8 mouse cellular contexts compared by ENCODE assay signal in genomic region chr2:120567798-120568320, GRCm38 (mm10). TPM values are rescaled to one million over a fixed set of nuclear protein-coding genes. Genes with fewer than 3 reads are reported as not detected.
A peak's percentile ranks its signal among the peaks of the same experiment; 100 is the strongest.
DNase-seq lines count a peak whose midpoint lies in the region; ATAC-seq and TF ChIP-seq lines count a peak whose summit lies in the region.

No protein-coding gene starts in this region.

- in situ Hi-C loops in CH12.LX (cut with MboI; ENCODE audit: low pct_ligation_motif_present, low pct_unique_long_range_greater_than_20kb, low sequenced_read_pairs), result no loop called here

- peak overlapping the region; percentile 78 for H3K4me3 ChIP-seq in gastrocnemius, adult 2 months
- H3K4me3 ChIP-seq in CH12.LX (replicated peaks in 1 of 3; ENCODE audit: low read depth in 2 of 3, low read length in 2 of 3, poor library complexity in 1 of 3), result peak overlapping the region; percentile 83 to 93 (median 86)
- H3K4me3 ChIP-seq in forebrain, embryonic 16.5 days (replicated peaks; ENCODE audit: low read length), result peak overlapping the region; percentile 76
- H3K4me3 ChIP-seq in liver, postnatal 0 days (ENCODE audit: low read depth, low read length), result peak overlapping the region; percentile 74

- dilution Hi-C loops in CH12.LX (cut with MboI; ENCODE audit: extremely low pct_ligation_motif_present, extremely low pct_unique_long_range_greater_than_20kb, low sequenced_read_pairs), result no loop called here

- no peaks in the 10 kb centered on the region for H3K27me3 ChIP-seq in CH12.LX (replicated peaks)
- H3K27me3 ChIP-seq in forebrain, embryonic 16.5 days (replicated peaks; ENCODE audit: control insufficient read depth, insufficient read depth, low read length), result no peaks in the 10 kb centered on the region
- no peaks in the 10 kb centered on the region for H3K27me3 ChIP-seq in liver, postnatal 0 days (ENCODE audit: insufficient read depth, low read length)

- H3K9ac ChIP-seq in CH12.LX (ENCODE audit: insufficient read depth, low read depth), result peak overlapping the region; percentile 61
- H3K9ac ChIP-seq in forebrain, embryonic 16.5 days (replicated peaks; ENCODE audit: low read depth, low read length), result peak overlapping the region; percentile 74
- peak overlapping the region; percentile 86 for H3K9ac ChIP-seq in liver, postnatal 0 days (replicated peaks)

- DNase-seq in gastrocnemius, adult 2 months, result no peak
- no peak for DNase-seq in gastrocnemius, postnatal 25 days
- DNase-seq in CH12.LX (ENCODE audit: extremely low read depth), result no peak
- no peak for DNase-seq in liver, postnatal 0 days
- no peak for DNase-seq in T-cell, adult 2 months (ENCODE audit: low spot score)
- no peak for DNase-seq in left cerebral cortex, postnatal 36 days (ENCODE audit: low spot score in 2 of 2)
- DNase-seq in spleen, postnatal 4 days (ENCODE audit: low spot score in 2 of 2), result no peak

- TF ChIP-seq RAD21 in CH12.LX (IDR thresholded peaks at IDR 0.05; ENCODE audit: low read depth, low read length), result no peak

- H3K27ac ChIP-seq in gastrocnemius, adult 2 months, result peak overlapping the region; percentile 93
- H3K27ac ChIP-seq in CH12.LX (ENCODE audit: insufficient read depth, low read depth), result 0 out of 2 replicates have a peak overlapping the region, but pooled peaks have one; percentile 7
- peak overlapping the region; percentile 29; the same call in 1 of the 2 replicates for H3K27ac ChIP-seq in forebrain, embryonic 16.5 days (ENCODE audit: low read length)
- peak overlapping the region; percentile 83 for H3K27ac ChIP-seq in liver, postnatal 0 days (ENCODE audit: low read depth)

- peak; percentile 41 for ATAC-seq in forebrain, embryonic 16.5 days
- ATAC-seq in liver, postnatal 0 days, result peak; percentile 68

- H3K9me3 ChIP-seq in CH12.LX (replicated peaks; ENCODE audit: low read length), result no peaks in the 10 kb centered on the region
- no peaks in the 10 kb centered on the region for H3K9me3 ChIP-seq in forebrain, embryonic 16.5 days (ENCODE audit: control insufficient read depth, low read length)
- H3K9me3 ChIP-seq in liver, postnatal 0 days (ENCODE audit: low read length), result no peaks in the 10 kb centered on the region

- H3K79me2 ChIP-seq in CH12.LX (replicated peaks; ENCODE audit: control insufficient read depth, extremely low read depth, insufficient read depth, poor library complexity, severe bottlenecking), result peaks cover 22% of the 10 kb centered on the region

- peaks cover 0 to 11% of the 10 kb centered on the region in 2 experiments for H3K36me3 ChIP-seq in CH12.LX (replicated peaks in 1 of 2; ENCODE audit: control insufficient read depth in 1 of 2, insufficient read depth in 1 of 2, low read length in 1 of 2)
- no peaks in the 10 kb centered on the region for H3K36me3 ChIP-seq in forebrain, embryonic 16.5 days (ENCODE audit: control insufficient read depth, insufficient read depth)
- no peaks in the 10 kb centered on the region for H3K36me3 ChIP-seq in liver, postnatal 0 days (replicated peaks; ENCODE audit: insufficient read depth, low read length)

- TF ChIP-seq CTCF in gastrocnemius, adult 2 months (IDR thresholded peaks at IDR 0.05), result no peak
- TF ChIP-seq CTCF in CH12.LX (conservative IDR thresholded peaks at IDR 0.05 in 1 of 2, IDR thresholded peaks at IDR 0.05 in 1 of 2; ENCODE audit: low read depth in 2 of 2, low read length in 2 of 2), result no peak
- no peak for TF ChIP-seq CTCF in liver, postnatal 0 days (IDR thresholded peaks at IDR 0.05; ENCODE audit: low read depth)

- under 1% methylated on average over 22 of the region's 22 CpGs for WGBS in forebrain, embryonic 16.5 days
- under 1% methylated on average over 22 of the region's 22 CpGs for WGBS in liver, postnatal 0 days (ENCODE audit: insufficient replicate concordance)

- peaks cover 2 to 44% of the 10 kb centered on the region in 2 experiments; a peak in 3 of 4 replicates for H3K4me1 ChIP-seq in CH12.LX (ENCODE audit: control insufficient read depth in 1 of 2, insufficient read depth in 2 of 2)
- H3K4me1 ChIP-seq in forebrain, embryonic 16.5 days (replicated peaks; ENCODE audit: control insufficient read depth, insufficient read depth, low read length), result peaks cover 18% of the 10 kb centered on the region
- H3K4me1 ChIP-seq in liver, postnatal 0 days (ENCODE audit: insufficient read depth), result peaks cover 13% of the 10 kb centered on the region

- H3K4me2 ChIP-seq in CH12.LX (ENCODE audit: insufficient read depth, low read depth, poor library complexity, severe bottlenecking), result peak overlapping the region; percentile 98
- H3K4me2 ChIP-seq in forebrain, embryonic 16.5 days (ENCODE audit: low read length), result peak overlapping the region; percentile 83
- H3K4me2 ChIP-seq in liver, postnatal 0 days (ENCODE audit: low read depth, low read length), result peak overlapping the region; percentile 83

- peak; percentile 34; the same call in 1 of the 2 replicates for TF ChIP-seq EP300 in CH12.LX (IDR thresholded peaks at IDR 0.05; ENCODE audit: low read length)
- no peak for TF ChIP-seq EP300 in liver, postnatal 0 days (IDR thresholded peaks at IDR 0.05; ENCODE audit: low read depth)

- intact Hi-C loops in gastrocnemius, adult 2 months (cut with DNase I), result loop anchor here (5.0 kb wide), 1 partner anchor 166 kb away; the partner anchor contains the start of genes Ganc and Tmem87a
- intact Hi-C loops in left cerebral cortex, postnatal 36 days (cut with DNase I), result no loop called here

- TF ChIP-seq POLR2A in CH12.LX (IDR thresholded peaks at IDR 0.05; ENCODE audit: low read depth, low read length), result no peak

TF ChIP-seq in CH12.LX, 34 proteins besides CTCF, POLR2A, EP300 and RAD21 (continues in another document):
- TF ChIP-seq TBP (conservative IDR thresholded peaks at IDR 0.05; ENCODE audit: low read depth, low read length), result no peak
- TF ChIP-seq E2F4 (IDR thresholded peaks at IDR 0.05; ENCODE audit: insufficient replicate concordance, low read depth, low read length), result no peak
- no peak for TF ChIP-seq GABPA (IDR thresholded peaks at IDR 0.05; ENCODE audit: insufficient replicate concordance, low read depth, low read length)
- no peak for TF ChIP-seq USF2 (conservative IDR thresholded peaks at IDR 0.05; ENCODE audit: low read depth, low read length)
- TF ChIP-seq CHD2 (IDR thresholded peaks at IDR 0.05; ENCODE audit: low read length), result 0 out of 2 replicates have a peak, but pooled peaks have one; percentile 20
- no peak for TF ChIP-seq USF1 (IDR thresholded peaks at IDR 0.05; ENCODE audit: low read depth, low read length)
- peak; percentile 12 for TF ChIP-seq TCF12 (IDR thresholded peaks at IDR 0.05; ENCODE audit: low read depth, low read length)
- TF ChIP-seq ETS1 (conservative IDR thresholded peaks at IDR 0.05; ENCODE audit: low read depth, low read length), result no peak; the same call in 1 of the 2 replicates
- no peak; the same call in 1 of the 2 replicates for TF ChIP-seq MXI1 (IDR thresholded peaks at IDR 0.05; ENCODE audit: low read depth, low read length)
- no peak for TF ChIP-seq JUND (conservative IDR thresholded peaks at IDR 0.05; ENCODE audit: low read depth, low read length)
- peak; percentile 60; the same call in 1 of the 2 replicates for TF ChIP-seq UBTF (IDR thresholded peaks at IDR 0.05; ENCODE audit: low read depth, low read length)
- TF ChIP-seq ELF1 (IDR thresholded peaks at IDR 0.05; ENCODE audit: low read depth, low read length), result no peak
- no peak for TF ChIP-seq MAFK (IDR thresholded peaks at IDR 0.05; ENCODE audit: insufficient replicate concordance, low read length)
- no peak for TF ChIP-seq MYC (IDR thresholded peaks at IDR 0.05; ENCODE audit: low read depth, low read length)
- no peak for TF ChIP-seq NELFE (IDR thresholded peaks at IDR 0.05; ENCODE audit: low read depth, low read length)
- TF ChIP-seq ZNF384 (IDR thresholded peaks at IDR 0.05; ENCODE audit: low read depth, low read length), result no peak
- TF ChIP-seq SMC3 (IDR thresholded peaks at IDR 0.05; ENCODE audit: low read depth, low read length), result no peak

RNA-seq across cellular contexts. Expression of gene Snap23, which starts 0.4 kb away (rescaled TPM):
- 10 to 100 TPM; 42.6 to 57.5 TPM for total RNA-seq in gastrocnemius, adult 2 months (2021)
- 10 to 100 TPM; 45.3 to 47.1 TPM for total RNA-seq in gastrocnemius, postnatal 25 days (2021)
- 15.9 and 20.5 TPM in 2 replicates for total RNA-seq in CH12.LX (2012; rRNA removed)
- total RNA-seq in CH12.LX (2014; rRNA removed), result 23.0 and 25.3 TPM in 2 replicates
- 35.8 and 44.5 TPM in 2 replicates for polyA plus RNA-seq in CH12.LX (2012; ENCODE audit: insufficient read length, low read depth)
- 19.8 and 20.6 TPM in 2 replicates for polyA plus RNA-seq in forebrain, embryonic 16.5 days (2015; fragmentation: Nextera tagmentation; extraction: Ambion mirVana)
- 17.2 TPM in 2 replicates for polyA plus RNA-seq in liver, postnatal 0 days (2015; fragmentation: Nextera tagmentation; extraction: Ambion mirVana)
- total RNA-seq in left cerebral cortex, postnatal 36 days (2021), result 10 to 100 TPM; 13.3 to 15.9 TPM

RNA-seq across cellular contexts. Expression of gene Zfp106, which starts 4.2 kb away (rescaled TPM):
- total RNA-seq in gastrocnemius, adult 2 months (2021), result 100 to 1,000 TPM; 635 to 796 TPM
- total RNA-seq in gastrocnemius, postnatal 25 days (2021), result 100 to 1,000 TPM; 511 to 553 TPM
- total RNA-seq in CH12.LX (2012; rRNA removed) (89.4 and 93.8 TPM in 2 replicates), CH12.LX (2014; rRNA removed) (113 and 130 TPM in 2 replicates)
- 183 and 203 TPM in 2 replicates for polyA plus RNA-seq in CH12.LX (2012; ENCODE audit: insufficient read length, low read depth)
- polyA plus RNA-seq in forebrain, embryonic 16.5 days (2015; fragmentation: Nextera tagmentation; extraction: Ambion mirVana), result 40.0 and 48.5 TPM in 2 replicates
- polyA plus RNA-seq in liver, postnatal 0 days (2015; fragmentation: Nextera tagmentation; extraction: Ambion mirVana), result 14.9 and 18.8 TPM in 2 replicates
- total RNA-seq in left cerebral cortex, postnatal 36 days (2021), result 100 to 1,000 TPM; 154 to 162 TPM

RNA-seq across cellular contexts. Expression of gene Haus2, which starts 41.3 kb away (rescaled TPM):
- 1 to 10 TPM; 5.7 to 8.6 TPM for total RNA-seq in gastrocnemius, adult 2 months (2021)
- 1 to 10 TPM; 6.4 to 6.5 TPM for total RNA-seq in gastrocnemius, postnatal 25 days (2021)
- total RNA-seq in CH12.LX (2012; rRNA removed) (12.8 and 15.4 TPM in 2 replicates), CH12.LX (2014; rRNA removed) (37.8 and 41.4 TPM in 2 replicates)
- 18.2 and 21.0 TPM in 2 replicates for polyA plus RNA-seq in CH12.LX (2012; ENCODE audit: insufficient read length, low read depth)
- 28.5 and 32.0 TPM in 2 replicates for polyA plus RNA-seq in forebrain, embryonic 16.5 days (2015; fragmentation: Nextera tagmentation; extraction: Ambion mirVana)
- 7.9 and 9.0 TPM in 2 replicates for polyA plus RNA-seq in liver, postnatal 0 days (2015; fragmentation: Nextera tagmentation; extraction: Ambion mirVana)
- total RNA-seq in left cerebral cortex, postnatal 36 days (2021), result 10 to 100 TPM; 14.0 to 15.1 TPM

RNA-seq across cellular contexts. Expression of gene Lrrc57, which starts 41.5 kb away (rescaled TPM):
- total RNA-seq in gastrocnemius, adult 2 months (2021), result 10 to 100 TPM in 1 of 2 experiments, 1 to 10 TPM in 1; 9.9 to 13.9 TPM
- 10 to 100 TPM; 10.7 to 11.3 TPM for total RNA-seq in gastrocnemius, postnatal 25 days (2021)
- total RNA-seq in CH12.LX (2012; rRNA removed) (8.9 and 9.1 TPM in 2 replicates), CH12.LX (2014; rRNA removed) (15.6 and 18.8 TPM in 2 replicates)
- polyA plus RNA-seq in CH12.LX (2012; ENCODE audit: insufficient read length, low read depth), result 10.3 and 10.5 TPM in 2 replicates
- polyA plus RNA-seq in forebrain, embryonic 16.5 days (2015; fragmentation: Nextera tagmentation; extraction: Ambion mirVana), result 38.9 and 45.0 TPM in 2 replicates
- polyA plus RNA-seq in liver, postnatal 0 days (2015; fragmentation: Nextera tagmentation; extraction: Ambion mirVana), result 9.6 and 10.0 TPM in 2 replicates
- total RNA-seq in left cerebral cortex, postnatal 36 days (2021), result 10 to 100 TPM; 34.5 to 44.9 TPM

Comparison
In these comparisons a context has a peak if more than half of its experiments do, and no peak if none do; other contexts are left out.
1. H3K27ac ChIP-seq: peak in every context shown above with its lines; median percentile 93 in gastrocnemius, adult 2 months; 83 in liver, postnatal 0 days; 29 in forebrain, embryonic 16.5 days; 7 in CH12.LX.